Mouse (Mus musculus): ENCODE data around the gene Fxyd4.

- TF ChIP-seq POLR2A (IDR thresholded peaks at IDR 0.05; ENCODE audit: insufficient read length, low read depth) (no peak), MYOD1 (IDR thresholded peaks at IDR 0.05; ENCODE audit: control insufficient read depth in 1 of 3, insufficient read length in 2 of 3, low read depth in 2 of 3) (no peak), TCF3 (IDR thresholded peaks at IDR 0.05; ENCODE audit: insufficient read length, low read depth) (no peak), USF1 (IDR thresholded peaks at IDR 0.05; ENCODE audit: low read depth) (no peak), POLR2AphosphoS2 (IDR thresholded peaks at IDR 0.05; ENCODE audit: insufficient read length, low read depth) (no peak), MAX (IDR thresholded peaks at IDR 0.05; ENCODE audit: low read depth) (no peak), REST (IDR thresholded peaks at IDR 0.05; ENCODE audit: insufficient read depth, insufficient read length) (no peak)
These were observed 47.2 kb downstream of the Fxyd4 start for GRCm38 (mm10) chr6:117890257-117890656.

Measured in myocyte (in vitro differentiated cells).